8 mouse cellular contexts compared by ENCODE assay signal in the genomic region with DNA sequence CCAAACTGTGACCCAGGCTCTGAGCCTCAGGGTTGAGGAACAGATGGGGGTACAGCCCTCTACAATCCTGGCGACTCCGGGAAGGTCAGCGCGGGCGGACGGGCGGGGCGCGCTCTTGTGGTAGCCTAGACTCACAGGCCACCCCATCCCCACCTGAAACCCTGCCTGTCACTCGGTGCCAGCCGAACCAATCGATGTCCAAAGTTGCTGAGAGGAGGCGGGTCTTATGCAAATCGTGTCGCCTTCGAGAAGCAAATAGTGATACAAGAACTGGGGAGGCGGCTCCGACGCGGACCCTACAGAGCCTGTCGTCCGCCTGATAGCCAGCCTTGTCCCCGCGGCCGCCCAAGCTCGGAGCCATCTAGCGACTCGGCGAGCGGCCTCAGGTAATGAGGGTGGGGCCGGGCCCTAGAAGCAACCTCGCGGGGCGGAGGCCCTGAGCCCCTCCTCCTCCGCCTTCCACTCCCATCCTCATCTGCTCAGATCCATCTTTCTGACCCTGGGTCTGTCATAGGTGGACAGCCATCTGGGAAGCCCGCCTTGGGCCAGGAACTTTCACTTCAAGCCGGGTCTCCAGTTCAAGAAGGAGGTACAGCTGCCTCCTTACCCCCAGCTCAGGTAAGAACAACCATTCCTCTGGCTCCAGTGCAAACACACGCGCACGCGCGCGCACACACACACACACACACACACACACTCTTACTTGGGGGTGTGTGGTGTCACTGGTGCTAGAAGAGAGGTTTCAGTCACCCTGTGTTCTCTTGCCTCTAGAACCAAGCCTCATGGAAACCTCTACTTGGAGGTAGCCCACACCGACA. TPM values are rescaled to one million over a fixed set of nuclear protein-coding genes. Genes with fewer than 3 reads are reported as not detected.
A peak's percentile ranks its signal among the peaks of the same experiment; 100 is the strongest.
DNase-seq lines count a peak whose midpoint lies in the region; ATAC-seq and TF ChIP-seq lines count a peak whose summit lies in the region.

No protein-coding gene starts in this region.

- peak overlapping the region; percentile 22; the same call in 1 of the 2 replicates for H3K9ac ChIP-seq in hindbrain, embryonic 11.5 days (ENCODE audit: low read depth, low read length)
- H3K9ac ChIP-seq in neural tube, embryonic 15.5 days (replicated peaks), result peak overlapping the region; percentile 64

- ATAC-seq in hindbrain, embryonic 11.5 days (ENCODE audit: low FRiP score), result peak; percentile 90
- peak; percentile 94 for ATAC-seq in neural tube, embryonic 15.5 days (ENCODE audit: low FRiP score)

- H3K36me3 ChIP-seq in hindbrain, embryonic 11.5 days (ENCODE audit: control insufficient read depth, insufficient read depth, low read length), result no peaks in the 10 kb centered on the region
- H3K36me3 ChIP-seq in neural tube, embryonic 15.5 days, result no peaks in the 10 kb centered on the region; the same call in 1 of the 2 replicates

- peak; percentile 85 for DNase-seq in ES-CJ7 (ENCODE audit: low read depth, low spot score)
- DNase-seq in cerebellum, adult 9-10 months, result peak; percentile 94
- DNase-seq in frontal cortex, postnatal 10 days (ENCODE audit: low spot score in 2 of 2), result peak; percentile 88
- peak; percentile 86 for DNase-seq in hindbrain, embryonic 11.5 days (ENCODE audit: low spot score)
- peak; percentile 81 for DNase-seq in layer of hippocampus, adult 9-10 months (ENCODE audit: low spot score)
- peak; percentile 52 for DNase-seq in lung, adult 2 months
- peak; percentile 95 for DNase-seq in telencephalon, adult 2 months (ENCODE audit: low read depth, low spot score)

- peak overlapping the region; percentile 26 for H3K4me3 ChIP-seq in hindbrain, embryonic 11.5 days (ENCODE audit: low read depth, low read length)
- H3K4me3 ChIP-seq in lung, adult 2 months (replicated peaks; ENCODE audit: extremely low read depth, low read depth, low read length), result peak overlapping the region; percentile 14
- peak overlapping the region; percentile 60 for H3K4me3 ChIP-seq in neural tube, embryonic 15.5 days (replicated peaks)

- TF ChIP-seq POLR2A in lung, adult 2 months (IDR thresholded peaks at IDR 0.05; ENCODE audit: borderline replicate concordance, extremely low read depth, low read depth, low read length), result no peak

- no peak overlapping the region for H3K27ac ChIP-seq in hindbrain, embryonic 11.5 days (ENCODE audit: low read depth, low read length)
- H3K27ac ChIP-seq in neural tube, embryonic 15.5 days (replicated peaks), result peak overlapping the region; percentile 76

- peaks cover 31% of the 10 kb centered on the region for H3K27me3 ChIP-seq in hindbrain, embryonic 11.5 days (ENCODE audit: control insufficient read depth, insufficient read depth, low read length)
- H3K27me3 ChIP-seq in neural tube, embryonic 15.5 days (replicated peaks), result peaks cover 25% of the 10 kb centered on the region

- H3K4me2 ChIP-seq in hindbrain, embryonic 11.5 days (replicated peaks; ENCODE audit: low read depth, low read length), result peak overlapping the region; percentile 58
- H3K4me2 ChIP-seq in neural tube, embryonic 15.5 days, result peak overlapping the region; percentile 88

- H3K4me1 ChIP-seq in hindbrain, embryonic 11.5 days (replicated peaks; ENCODE audit: control insufficient read depth, insufficient read depth, low read length), result peaks cover 8% of the 10 kb centered on the region
- H3K4me1 ChIP-seq in lung, adult 2 months (ENCODE audit: control insufficient read depth, insufficient read depth, low read length), result peaks cover 5% of the 10 kb centered on the region; the same call in 1 of the 2 replicates
- H3K4me1 ChIP-seq in neural tube, embryonic 15.5 days, result peaks cover 37% of the 10 kb centered on the region

- WGBS in hindbrain, embryonic 11.5 days, result 10% methylated on average over 43 of the region's 44 CpGs
- 9% methylated on average over 44 of the region's 44 CpGs for WGBS in lung, adult 2 months
- 10% methylated on average over 44 of the region's 44 CpGs for WGBS in neural tube, embryonic 15.5 days

- no peaks in the 10 kb centered on the region for H3K9me3 ChIP-seq in hindbrain, embryonic 11.5 days (ENCODE audit: control insufficient read depth, low read length)
- H3K9me3 ChIP-seq in neural tube, embryonic 15.5 days (replicated peaks), result no peaks in the 10 kb centered on the region

- TF ChIP-seq CTCF in lung, adult 2 months (IDR thresholded peaks at IDR 0.05; ENCODE audit: insufficient read depth, low read length), result no peak

RNA-seq across cellular contexts. Expression of gene Hpcal4, which starts 0.4 kb away (rescaled TPM):
- 1.1 and 1.5 TPM in 2 replicates for polyA plus RNA-seq in hindbrain, embryonic 11.5 days (2014; fragmentation: Nextera tagmentation; extraction: Ambion mirVana)
- polyA plus RNA-seq in lung, adult 2 months (2012; rRNA removed), result 2.6 and 2.8 TPM in 2 replicates
- 33.2 and 34.4 TPM in 2 replicates for polyA plus RNA-seq in neural tube, embryonic 15.5 days (2015; fragmentation: Nextera tagmentation; extraction: Ambion mirVana)

RNA-seq across cellular contexts. Expression of gene Nt5c1a, which starts 17.9 kb away (rescaled TPM):
- not detected in 2 replicates for polyA plus RNA-seq in hindbrain, embryonic 11.5 days (2014; fragmentation: Nextera tagmentation; extraction: Ambion mirVana)
- polyA plus RNA-seq in lung, adult 2 months (2012; rRNA removed), result 0.69 and 0.77 TPM in 2 replicates
- 0.17 TPM in 1 of 2 replicates, not detected in the other for polyA plus RNA-seq in neural tube, embryonic 15.5 days (2015; fragmentation: Nextera tagmentation; extraction: Ambion mirVana)

RNA-seq across cellular contexts. Expression of gene Ppie, which starts 43.7 kb away (rescaled TPM):
- polyA plus RNA-seq in hindbrain, embryonic 11.5 days (2014; fragmentation: Nextera tagmentation; extraction: Ambion mirVana), result 106 and 112 TPM in 2 replicates
- polyA plus RNA-seq in lung, adult 2 months (2012; rRNA removed), result 13.0 and 15.3 TPM in 2 replicates
- 50.4 and 66.1 TPM in 2 replicates for polyA plus RNA-seq in neural tube, embryonic 15.5 days (2015; fragmentation: Nextera tagmentation; extraction: Ambion mirVana)

RNA-seq across cellular contexts. Expression of gene Heyl, which starts 49.9 kb away (rescaled TPM):
- polyA plus RNA-seq in hindbrain, embryonic 11.5 days (2014; fragmentation: Nextera tagmentation; extraction: Ambion mirVana), result 10.5 and 14.2 TPM in 2 replicates
- 17.9 and 18.0 TPM in 2 replicates for polyA plus RNA-seq in lung, adult 2 months (2012; rRNA removed)
- 5.6 and 9.6 TPM in 2 replicates for polyA plus RNA-seq in neural tube, embryonic 15.5 days (2015; fragmentation: Nextera tagmentation; extraction: Ambion mirVana)
